Mouse (Mus musculus) large intestine, adult 2 months (tissue): Measurements from ENCODE around the gene Pcgf2. TPM values are rescaled to one million over a fixed set of nuclear protein-coding genes. Genes with fewer than 3 reads are reported as not detected.

Experiments used
- DNase-seq: peaks from one replicate; pipeline ENCODE4 v3.0.0-alpha.2; 2012; ENCODE audit warnings: low read depth, low spot score
- WGBS: fragments of 180-500 bp; shearing (Covaris S2); methylation state at CpG from one replicate; pipeline ENCODE4 v1.1.7; 2018; 5-methylcytosine and 5-hydroxymethylcytosine counted together
- polyA plus RNA-seq: library from polyadenylated mRNA; depleted of rRNA; stranded (reverse); fragments of >200 nt; gene quantifications from 2 replicates; pipeline ENCODE4 v1.2.3, GENCODE M21; 2012

Pcgf2 gene
- polyA plus RNA-seq, 1 experiment = 26.2 TPM

DNA sequence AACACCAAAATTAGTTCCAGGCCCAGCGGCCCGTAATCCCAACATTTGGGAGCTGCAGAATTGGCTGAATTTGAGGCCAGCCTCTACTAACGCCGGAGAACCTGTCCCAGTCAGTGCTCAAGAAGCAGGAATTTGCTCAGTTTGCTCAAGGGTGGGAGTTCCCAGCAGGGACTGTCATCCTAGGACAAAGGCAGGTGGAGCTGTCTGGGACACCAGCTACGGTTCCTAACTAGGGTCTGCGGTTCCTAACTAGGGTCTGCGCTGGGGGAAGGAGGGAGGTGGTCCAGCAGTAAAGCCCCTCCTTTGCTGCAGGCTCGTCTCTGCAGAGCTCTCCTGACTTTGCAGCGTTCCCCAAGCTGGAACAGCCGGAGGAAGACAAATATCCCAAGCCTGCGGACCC, 27.1 kb downstream of the Pcgf2 start:
- no peak for DNase-seq
- whole genome bisulfite sequencing = 89% methylated on average over 11 of the region's 11 CpGs

DNA sequence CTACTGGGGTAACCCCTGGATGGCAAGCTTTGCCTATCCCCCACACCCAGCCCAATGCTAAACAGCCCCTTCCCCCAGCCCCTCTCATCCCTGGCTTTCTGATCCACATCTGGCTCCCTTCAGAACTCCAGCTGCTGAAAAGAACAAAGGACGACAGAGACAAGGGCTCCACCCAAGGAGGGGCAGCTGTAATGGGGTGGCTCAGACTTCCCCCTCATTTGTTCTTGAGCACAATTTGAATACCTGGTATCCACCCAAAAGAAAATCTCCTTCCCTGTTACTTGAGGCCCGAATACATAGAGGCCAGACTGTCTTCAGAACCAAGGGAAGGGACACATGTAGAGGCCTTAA, 29.1 kb downstream of the Pcgf2 start:
- DNase-seq = no peak
- WGBS = 60% methylated on average over 2 of the region's 2 CpGs

DNA sequence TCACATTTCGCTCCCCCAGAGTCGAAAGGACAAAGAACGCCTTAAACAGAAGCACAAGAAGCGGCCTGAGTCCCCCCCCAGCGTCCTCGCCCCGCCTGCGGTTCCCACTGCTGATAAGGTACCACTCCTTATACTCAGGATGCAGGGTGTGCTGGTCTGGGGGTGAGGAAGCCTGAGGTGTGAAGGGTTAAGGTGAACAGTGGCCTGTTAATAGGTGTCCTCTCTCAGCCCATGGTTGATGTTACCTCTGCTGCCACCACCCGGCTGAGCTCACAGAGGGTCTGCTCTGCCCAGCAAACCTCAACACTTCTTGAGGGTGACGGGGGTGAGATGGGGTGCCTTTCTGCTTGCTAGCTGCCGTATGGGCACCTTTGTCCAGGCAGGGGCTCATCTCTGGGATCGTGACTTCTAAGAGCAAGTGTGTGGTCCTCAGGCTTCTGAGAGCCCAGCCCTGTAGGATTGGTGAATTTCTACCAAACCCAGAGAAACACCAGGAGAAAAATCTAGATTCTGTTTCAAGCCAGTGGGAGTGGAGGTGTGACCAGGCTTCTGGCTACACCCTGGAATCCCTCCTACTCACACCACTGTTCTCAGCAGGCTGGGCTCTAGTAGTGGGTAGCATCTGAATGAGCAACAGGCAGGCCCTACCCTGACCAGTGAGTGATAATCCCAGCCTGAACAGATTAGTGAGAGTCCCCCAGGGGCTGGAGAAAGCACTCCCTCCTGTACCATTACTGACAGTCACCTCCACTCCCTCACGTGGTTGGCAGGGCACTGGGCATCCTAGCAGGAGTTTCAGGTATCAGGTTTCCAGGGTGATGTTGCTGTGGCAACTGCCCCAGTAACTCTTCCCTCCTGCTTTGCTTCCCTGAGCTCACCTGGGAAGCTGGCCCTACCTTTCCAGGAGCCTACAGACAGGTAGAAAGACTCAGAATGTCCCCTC, 29.8 kb downstream of the Pcgf2 start:
- 77% methylated on average over 13 of the region's 13 CpGs for WGBS
- DNase-seq = no peak

DNA sequence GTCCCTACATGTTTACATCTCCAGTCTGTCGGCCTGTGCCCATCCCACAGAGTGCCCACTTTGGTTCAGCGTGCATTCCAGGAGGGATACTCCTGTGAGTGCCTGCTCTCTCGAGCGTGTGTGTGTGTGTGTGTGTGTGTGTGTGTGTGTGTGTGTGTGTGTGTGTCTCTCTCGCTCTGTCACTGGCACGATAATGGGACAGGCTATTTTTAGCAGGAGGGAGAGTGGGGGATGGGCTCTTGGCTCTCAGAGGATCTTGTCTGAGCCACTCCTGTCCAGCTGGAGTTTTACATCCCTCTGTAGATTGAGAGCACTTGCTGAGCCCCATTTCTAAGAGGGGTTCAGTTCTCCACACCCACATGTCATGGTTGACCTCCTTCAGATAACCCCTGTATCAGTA, 30.5 kb downstream of the Pcgf2 start:
- DNase-seq = no peak
- WGBS = 53% methylated on average over 6 of the region's 6 CpGs

DNA sequence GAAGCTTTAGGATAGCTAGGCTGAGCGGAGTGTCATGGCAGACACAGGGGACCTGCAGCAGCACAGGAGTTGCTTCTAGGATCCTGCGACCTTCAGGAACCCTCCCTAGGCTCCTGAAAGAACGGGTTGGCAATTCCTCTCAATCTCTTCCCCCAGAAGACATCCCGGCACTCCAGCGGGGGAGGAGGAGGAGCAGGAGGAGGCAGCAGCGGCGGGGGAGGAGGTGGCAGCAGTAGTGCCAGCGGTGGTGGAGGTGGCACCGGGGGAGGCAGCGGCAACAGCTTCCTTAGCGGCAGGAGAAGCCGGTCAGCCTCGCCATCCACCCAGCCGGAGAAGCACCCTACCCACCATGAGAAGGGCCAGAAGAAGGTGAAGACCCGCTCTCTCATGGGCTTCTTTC, 31.0 kb downstream of the Pcgf2 start:
- DNase-seq = no peak
- 71% methylated on average over 15 of the region's 15 CpGs for WGBS

DNA sequence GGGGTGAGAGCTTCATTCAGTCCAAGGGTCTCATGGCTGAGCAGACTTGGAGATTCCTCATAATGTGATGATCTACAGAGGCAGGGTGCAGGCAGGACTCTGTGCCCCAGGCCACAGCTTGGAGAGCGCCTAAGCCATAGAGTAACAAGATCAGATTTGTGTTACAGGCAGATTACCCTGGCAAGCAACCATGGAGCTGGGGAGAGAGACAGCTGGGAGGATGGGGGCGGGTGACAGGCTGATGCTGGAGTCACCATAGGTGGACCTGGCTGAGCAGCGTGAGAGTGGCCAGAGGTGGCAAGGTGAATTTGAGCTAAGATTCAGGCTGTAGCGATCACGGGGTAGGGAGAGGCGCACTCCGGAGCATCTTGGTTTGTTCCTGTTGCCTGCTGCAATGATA, 32.1 kb downstream of the Pcgf2 start:
- 93% methylated on average over 7 of the region's 7 CpGs for WGBS
- DNase-seq = no peak

DNA sequence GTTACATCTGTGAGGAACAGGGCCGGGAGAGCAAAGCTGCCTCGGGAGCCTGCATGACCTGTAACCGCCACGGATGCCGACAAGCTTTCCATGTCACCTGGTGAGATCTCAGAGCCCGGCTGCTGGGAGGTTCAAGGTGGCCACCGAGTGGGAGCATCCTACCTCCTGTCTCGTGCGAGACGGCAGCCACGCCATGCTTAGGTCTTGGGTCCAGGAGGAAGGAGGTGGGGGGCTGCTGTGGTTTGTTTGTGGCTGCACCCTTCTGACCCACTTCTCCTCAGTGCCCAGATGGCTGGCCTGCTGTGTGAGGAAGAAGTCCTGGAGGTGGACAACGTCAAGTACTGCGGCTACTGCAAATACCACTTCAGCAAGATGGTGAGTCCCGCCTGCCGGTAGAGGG, 33.5 kb downstream of the Pcgf2 start:
- WGBS = 92% methylated on average over 15 of the region's 15 CpGs
- DNase-seq = no peak

DNA sequence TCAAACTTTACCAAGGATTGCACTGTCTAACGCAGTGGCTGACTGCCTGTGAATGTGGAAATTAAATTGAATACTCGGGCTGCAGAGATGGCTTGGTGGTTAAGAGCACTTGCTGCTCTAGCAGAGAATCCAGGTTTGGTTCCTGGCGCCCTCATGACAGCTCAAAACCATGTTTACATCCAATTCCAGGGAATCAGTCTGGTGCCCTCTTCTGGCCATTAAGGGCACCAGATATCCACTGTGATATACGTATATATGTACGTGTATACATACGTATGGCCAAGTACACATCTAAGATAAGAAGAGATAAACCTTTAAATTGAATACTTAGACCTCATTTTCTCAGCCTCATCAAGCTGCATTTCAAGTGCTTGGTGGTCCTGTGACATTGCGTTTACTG, 34.1 kb downstream of the Pcgf2 start:
- 94% methylated on average over 7 of the region's 7 CpGs for WGBS
- no peak for DNase-seq

DNA sequence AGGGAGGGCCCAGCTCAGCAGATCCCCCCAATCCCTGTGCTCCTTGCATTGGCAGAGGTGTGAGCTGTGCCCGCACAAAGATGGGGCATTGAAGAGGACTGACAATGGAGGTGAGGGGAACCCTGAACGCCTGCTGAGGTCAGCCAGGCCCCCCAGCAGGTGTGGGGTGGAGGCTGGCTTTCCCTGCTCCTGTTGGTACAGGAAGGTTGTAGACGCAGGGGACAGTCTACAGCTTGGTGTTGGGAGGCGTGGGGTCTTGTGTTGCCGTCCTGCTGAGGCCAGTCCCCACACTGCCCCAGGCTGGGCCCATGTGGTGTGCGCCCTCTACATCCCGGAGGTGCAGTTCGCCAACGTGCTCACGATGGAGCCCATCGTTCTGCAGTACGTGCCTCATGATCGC, 34.9 kb downstream of the Pcgf2 start:
- 93% methylated on average over 13 of the region's 13 CpGs for WGBS
- DNase-seq = no peak

DNA sequence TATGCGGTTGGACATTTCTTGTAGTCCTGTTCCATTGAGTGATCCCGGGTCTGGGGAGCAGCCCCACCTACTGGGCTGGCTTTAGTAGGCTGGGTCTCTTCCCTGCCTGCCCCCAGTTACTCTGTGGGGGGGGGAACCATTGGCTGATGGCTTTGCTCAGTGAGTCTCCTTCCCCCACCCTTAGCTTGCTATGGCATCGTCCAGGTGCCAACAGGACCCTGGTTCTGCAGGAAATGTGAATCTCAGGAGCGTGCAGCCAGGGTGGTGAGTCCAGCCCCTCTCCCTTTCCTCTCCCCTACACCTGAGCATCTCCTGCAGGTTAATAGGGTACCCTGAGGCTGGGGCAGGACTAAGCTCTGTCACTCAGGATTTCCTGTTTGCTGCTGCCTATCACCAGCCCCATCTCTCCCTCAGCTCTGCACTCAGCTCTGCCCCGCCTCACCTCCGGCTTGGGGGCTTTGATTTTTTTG, 35.5 kb downstream of the Pcgf2 start:
- DNase-seq = no peak
- WGBS = 42% methylated on average over 6 of the region's 6 CpGs

DNA sequence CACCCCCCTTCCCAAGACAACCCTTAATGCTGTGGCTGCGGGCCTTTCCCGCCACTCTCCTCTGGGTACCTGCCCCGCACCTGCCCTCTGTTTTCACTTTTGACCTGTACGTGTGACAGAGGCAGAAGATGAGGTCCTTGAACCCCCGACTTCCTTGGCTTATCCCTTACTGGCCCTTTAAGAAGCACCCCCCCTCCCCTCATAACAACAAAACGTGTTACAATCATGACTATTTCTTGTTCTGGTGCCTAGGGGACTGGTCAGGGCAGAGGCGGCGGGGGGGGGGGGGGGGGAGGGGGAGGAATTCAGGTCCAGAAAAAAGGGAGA, 36.0 kb downstream of the Pcgf2 start:
- WGBS = 2% methylated on average over 7 of the region's 8 CpGs
- DNase-seq = no peak

DNA sequence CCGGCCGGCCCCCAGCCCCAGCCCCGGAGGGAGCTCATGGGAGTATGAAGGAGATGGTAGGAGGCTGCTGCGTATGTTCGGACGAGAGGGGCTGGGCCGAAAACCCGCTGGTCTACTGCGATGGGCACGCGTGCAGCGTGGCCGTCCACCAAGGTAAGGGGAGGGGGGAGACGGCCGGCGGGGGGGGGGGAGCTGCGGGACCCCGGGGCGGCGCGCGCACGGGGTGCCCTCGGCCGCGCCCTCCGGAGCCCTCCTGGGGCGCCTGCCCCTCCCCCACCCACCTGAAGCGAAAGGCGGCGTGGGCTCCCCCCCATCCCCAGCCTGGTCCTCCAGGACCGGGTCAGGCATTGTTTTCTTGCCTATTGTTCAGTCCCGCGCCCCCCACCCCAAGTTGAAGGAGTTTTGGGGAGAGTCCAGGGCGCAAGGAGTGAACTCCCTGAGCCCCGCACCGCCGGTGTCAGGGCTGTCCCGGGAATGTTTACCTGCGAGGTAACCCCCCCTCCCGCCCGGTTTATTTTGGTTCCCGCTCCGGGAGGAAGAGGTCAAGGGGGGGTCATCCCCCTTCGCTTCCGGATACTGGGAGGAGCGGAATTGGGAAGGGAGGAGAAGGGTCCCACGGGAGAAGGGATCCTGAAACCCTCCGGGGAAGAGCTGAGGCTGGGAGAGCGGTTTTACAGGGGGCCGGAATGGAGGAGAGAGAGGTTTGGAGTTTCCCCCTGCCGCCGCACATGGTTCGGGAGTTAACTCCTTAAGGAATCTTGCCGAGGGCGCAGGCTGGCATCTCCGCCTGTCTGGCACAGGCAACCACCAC, 36.6 kb downstream of the Pcgf2 start:
- DNase-seq = no peak
- WGBS = under 1% methylated on average over 42 of the region's 57 CpGs

DNA sequence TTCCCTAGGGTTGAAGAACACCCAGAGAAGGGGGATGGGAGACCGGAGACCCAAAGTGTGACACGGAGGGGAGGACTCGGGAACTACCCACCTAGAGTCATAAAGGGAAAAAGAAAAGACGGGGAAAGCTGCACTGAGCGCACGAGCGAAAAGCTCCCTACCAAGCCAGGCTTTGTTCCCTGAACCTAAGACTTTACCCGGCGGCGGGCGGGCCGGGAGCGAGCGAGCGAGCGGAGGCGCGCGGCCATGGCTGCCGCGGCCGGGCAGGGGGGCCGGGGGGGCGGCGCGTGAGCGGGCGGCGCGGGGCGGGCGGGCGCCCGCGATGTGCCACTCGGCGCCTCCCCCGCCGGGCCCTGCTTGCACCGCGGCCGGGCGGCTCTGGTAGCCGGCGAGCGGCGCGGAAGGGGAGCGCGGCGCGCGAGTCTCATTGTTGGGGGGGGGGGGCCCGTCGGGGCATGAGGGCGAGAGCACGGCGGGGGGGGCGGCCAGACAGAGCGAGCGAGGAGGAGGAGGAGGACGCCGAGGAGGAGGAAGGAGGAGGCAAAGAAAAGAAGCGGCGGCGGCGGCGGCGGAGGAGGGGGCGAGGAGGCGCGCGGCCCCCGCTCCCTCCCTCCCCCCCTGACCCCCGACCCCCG, 37.3 kb downstream of the Pcgf2 start, which contains the start of gene Mllt6:
TSS of gene Mllt6 (plus strand) at position 522 of the 635 bp plus-strand sequence.
- peak; percentile 48 for DNase-seq
- WGBS = 1% methylated on average over 41 of the region's 76 CpGs

DNA sequence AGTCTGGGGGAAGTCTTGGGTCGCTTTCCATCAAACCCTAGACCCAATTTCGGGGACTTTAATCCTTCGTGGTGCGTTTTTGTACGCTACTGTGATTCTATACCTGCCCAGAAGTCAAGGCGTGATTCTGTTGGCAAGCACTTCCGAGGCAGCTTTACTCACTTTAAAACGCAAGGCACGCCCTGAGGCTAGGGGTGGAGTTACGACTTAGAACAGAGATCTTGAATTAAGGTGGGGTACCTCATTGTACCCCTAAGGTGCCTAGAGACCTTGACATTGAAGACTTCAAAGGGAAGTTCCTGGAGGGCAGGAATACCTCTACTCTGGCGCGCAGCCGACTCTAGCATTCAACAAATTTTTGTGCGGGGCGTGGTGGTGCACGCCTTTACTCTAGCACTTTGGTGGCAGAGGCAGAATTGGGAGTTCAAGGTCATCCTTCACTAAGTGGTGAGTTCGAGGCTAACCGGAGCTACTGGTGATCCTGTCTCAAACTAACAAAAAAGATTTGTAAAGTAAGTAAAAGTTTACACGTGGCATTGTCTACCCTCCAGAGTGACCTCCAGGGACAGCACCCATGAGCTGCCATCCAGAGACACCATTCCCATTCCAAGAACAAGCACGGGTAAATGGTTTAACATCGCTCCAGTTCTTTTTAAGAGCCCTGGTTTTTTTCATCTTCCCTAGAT, 37.9 kb downstream of the Pcgf2 start:
- DNase-seq = peak; percentile 59
- 2% methylated on average over 21 of the region's 21 CpGs for WGBS

DNA sequence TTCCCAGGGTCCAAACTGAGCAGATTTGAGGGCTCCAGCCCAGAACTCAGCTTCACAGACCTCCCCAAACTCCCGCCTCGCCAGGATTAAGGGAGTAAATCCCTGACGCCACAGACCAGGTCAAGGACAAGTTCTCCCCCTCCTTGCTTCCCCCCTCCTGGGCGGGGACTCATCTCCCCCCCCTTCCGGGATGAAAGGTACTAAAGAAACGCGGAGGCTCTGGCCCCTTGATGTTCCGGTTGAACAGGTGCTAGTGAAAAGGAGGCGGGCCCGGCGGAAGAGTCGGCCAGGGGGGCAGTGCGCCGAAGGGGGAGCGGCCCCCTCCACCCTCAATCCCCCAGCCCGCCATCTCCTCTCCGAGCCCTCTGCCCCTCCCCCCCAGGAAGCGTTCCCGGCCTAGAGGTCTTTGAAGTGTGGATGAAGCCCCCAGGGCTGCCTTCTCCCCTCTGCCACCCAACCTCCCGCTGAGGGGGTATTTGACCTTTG, 38.6 kb downstream of the Pcgf2 start:
- DNase-seq = peak; percentile 46
- under 1% methylated on average over 20 of the region's 20 CpGs for WGBS

DNA sequence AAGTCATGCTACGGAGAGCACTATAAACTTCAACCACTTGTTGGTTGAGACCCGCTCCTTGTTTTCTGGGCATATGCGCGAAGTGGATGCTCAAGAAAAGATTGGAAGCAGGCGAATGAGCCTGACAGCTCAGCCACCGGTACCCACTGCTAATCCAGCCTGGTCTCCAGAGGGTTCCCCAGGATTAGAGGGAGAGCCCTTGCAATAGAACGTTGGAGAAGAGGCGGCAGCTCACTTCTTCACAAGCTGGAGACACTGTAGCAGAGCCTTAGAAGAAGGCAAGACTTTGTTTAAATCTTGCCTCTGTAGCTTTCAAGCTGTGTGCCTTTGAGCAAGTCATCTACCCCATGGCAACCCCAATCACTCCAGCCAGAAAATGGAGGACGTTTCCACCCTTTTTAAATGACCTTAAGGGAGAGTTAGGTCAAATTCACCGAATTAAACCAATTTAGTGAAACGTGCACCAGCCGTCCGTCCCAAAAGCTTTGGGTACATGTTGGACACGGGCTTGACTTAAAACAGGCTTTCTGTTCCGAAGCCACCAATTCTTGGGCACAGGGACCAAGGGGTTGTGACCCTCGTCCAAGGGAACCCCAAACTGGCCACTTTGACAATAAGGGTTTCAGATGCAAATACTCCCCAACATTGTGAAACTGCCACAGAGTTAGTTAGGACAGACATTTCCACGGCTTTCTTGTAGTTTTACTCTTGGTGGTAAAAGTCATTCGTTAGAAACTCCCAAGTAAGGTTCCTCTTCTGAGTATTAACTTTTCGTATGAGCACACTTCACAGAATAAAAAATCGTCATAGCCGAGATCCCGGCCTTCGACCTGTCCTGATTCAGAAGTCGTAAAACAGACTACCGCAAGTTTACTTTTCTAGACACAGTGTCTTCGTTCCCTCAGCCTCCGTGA, 39.3 kb downstream of the Pcgf2 start:
- 7% methylated on average over 27 of the region's 27 CpGs for WGBS
- peak; percentile 18 for DNase-seq

DNA sequence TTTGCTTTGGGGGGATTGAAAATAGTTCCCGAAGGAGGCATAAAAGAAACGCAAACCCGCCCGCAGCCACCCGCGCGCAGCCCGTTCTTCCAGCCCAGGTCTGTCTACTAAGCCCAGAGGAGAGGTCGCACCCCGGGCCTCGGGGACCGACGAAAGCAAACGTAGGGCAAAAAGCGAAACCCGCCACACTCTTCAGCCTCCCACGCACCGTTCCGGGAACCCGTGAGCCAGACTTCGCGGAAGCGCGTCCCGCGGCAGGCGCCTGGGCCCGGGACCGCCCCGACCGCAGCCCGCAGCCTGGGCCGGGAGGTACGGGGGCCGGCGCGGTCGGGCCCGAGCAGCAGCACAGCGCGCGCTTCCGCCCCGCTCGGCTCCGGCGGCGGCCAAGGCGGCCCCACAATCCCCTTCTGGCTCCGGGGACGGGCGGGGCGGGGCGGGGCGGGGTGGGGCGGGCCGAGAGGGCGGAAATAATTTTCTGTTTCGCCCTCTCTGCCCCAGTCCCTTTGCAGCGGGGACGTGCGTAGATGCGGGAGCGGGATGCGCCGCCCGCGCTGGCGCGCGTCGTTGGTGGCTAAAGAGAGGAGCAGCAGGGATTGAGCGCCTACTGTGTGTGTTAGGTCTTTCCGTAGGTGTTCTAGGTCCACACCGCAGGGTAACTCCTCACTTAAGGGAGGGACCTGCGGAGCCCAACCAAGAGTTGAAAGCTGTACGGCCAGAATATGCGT, 40.1 kb downstream of the Pcgf2 start:
- whole genome bisulfite sequencing = under 1% methylated on average over 78 of the region's 78 CpGs

More for the DNA sequence above, 40.1 kb downstream of the Pcgf2 start:
- peak; percentile 28 for DNase-seq
